Mouse (Mus musculus): ENCODE results near the gene Tcf20. TPM values are rescaled to one million over a fixed set of nuclear protein-coding genes. Genes with fewer than 3 reads are reported as not detected.

Gene Tcf20
- total RNA-seq, 2 experiments from 2014 or later, result 28.9 to 33.6 TPM

GRCm38 (mm10) chr15:82924679-82925425 lies 62.8 kb downstream of the Tcf20 start:
- no peak overlapping the region for H3K4me3 ChIP-seq
- TF ChIP-seq CTCF (IDR thresholded peaks at IDR 0.05), result no peak
- H3K27ac ChIP-seq, result no peak overlapping the region
- intact Hi-C loops (cut with DNase I), result no loop called here
- no peak for DNase-seq

- intact Hi-C loops (cut with DNase I), result no loop called here
- TF ChIP-seq CTCF (IDR thresholded peaks at IDR 0.05), result no peak
- H3K27ac ChIP-seq, result no peak overlapping the region
- no peak for DNase-seq
- H3K4me3 ChIP-seq, result no peak overlapping the region
Measured at GRCm38 (mm10) chr15:82923531-82923930, 64.1 kb downstream of the Tcf20 start.

- no peak for DNase-seq
- peak; percentile 27; the same call in 1 of the 2 replicates for TF ChIP-seq CTCF (IDR thresholded peaks at IDR 0.05)
- no peak overlapping the region for H3K27ac ChIP-seq
- intact Hi-C loops (cut with DNase I), result no loop called here
- no peak overlapping the region for H3K4me3 ChIP-seq
Measured at GRCm38 (mm10) chr15:82922755-82923154, 64.9 kb downstream of the Tcf20 start.

GRCm38 (mm10) chr15:82922052-82922451 lies 65.6 kb downstream of the Tcf20 start:
- H3K4me3 ChIP-seq, result no peak overlapping the region
- DNase-seq, result peak; percentile 59
- no peak overlapping the region for H3K27ac ChIP-seq
- no peak for TF ChIP-seq CTCF (IDR thresholded peaks at IDR 0.05)
- intact Hi-C loops (cut with DNase I), result no loop called here

GRCm38 (mm10) chr15:82921559-82921958 lies 66.1 kb downstream of the Tcf20 start:
- no peak for TF ChIP-seq CTCF (IDR thresholded peaks at IDR 0.05)
- DNase-seq, result no peak
- Histone ChIP-seq H3K27ac (no peak overlapping the region), H3K4me3 (no peak overlapping the region)
- intact Hi-C loops (cut with DNase I), result no loop called here

GRCm38 (mm10) chr15:82920895-82921515 lies 66.7 kb downstream of the Tcf20 start:
- H3K27ac ChIP-seq, result no peak overlapping the region
- H3K4me3 ChIP-seq, result peak overlapping the region; percentile 49
- DNase-seq, result peak; percentile 58
- intact Hi-C loops (cut with DNase I), result no loop called here
- no peak for TF ChIP-seq CTCF (IDR thresholded peaks at IDR 0.05)

GRCm38 (mm10) chr15:82917965-82918364 lies 69.7 kb downstream of the Tcf20 start:
- TF ChIP-seq CTCF (IDR thresholded peaks at IDR 0.05), result peak; percentile 13; the same call in 1 of the 2 replicates
- Histone ChIP-seq H3K4me3 (no peak overlapping the region), H3K27ac (no peak overlapping the region)
- intact Hi-C loops (cut with DNase I), result no loop called here
- peak; percentile 10 for DNase-seq

- DNase-seq, result peak; percentile 37
- Histone ChIP-seq H3K27ac (no peak overlapping the region), H3K4me3 (no peak overlapping the region)
- TF ChIP-seq CTCF (IDR thresholded peaks at IDR 0.05), result no peak
- intact Hi-C loops (cut with DNase I), result no loop called here
Measured at GRCm38 (mm10) chr15:82917207-82917844, 70.3 kb downstream of the Tcf20 start.

GRCm38 (mm10) chr15:82914455-82914854 lies 73.2 kb downstream of the Tcf20 start:
- TF ChIP-seq CTCF (IDR thresholded peaks at IDR 0.05), result no peak
- no peak overlapping the region for H3K4me3 ChIP-seq
- intact Hi-C loops (cut with DNase I), result no loop called here
- no peak overlapping the region for H3K27ac ChIP-seq
- DNase-seq, result no peak

GRCm38 (mm10) chr15:82911965-82912337 lies 75.7 kb downstream of the Tcf20 start:
- no peak for DNase-seq
- no peak overlapping the region for H3K27ac ChIP-seq
- intact Hi-C loops (cut with DNase I), result no loop called here
- no peak for TF ChIP-seq CTCF (IDR thresholded peaks at IDR 0.05)
- H3K4me3 ChIP-seq, result peak overlapping the region; percentile 21; the same call in 1 of the 2 replicates

- Histone ChIP-seq H3K4me3 (peak overlapping the region; percentile 21; the same call in 1 of the 2 replicates), H3K27ac (no peak overlapping the region)
- no peak for TF ChIP-seq CTCF (IDR thresholded peaks at IDR 0.05)
- DNase-seq, result no peak
- intact Hi-C loops (cut with DNase I), result no loop called here
Measured at GRCm38 (mm10) chr15:82911001-82911964, 76.4 kb downstream of the Tcf20 start.

GRCm38 (mm10) chr15:82910596-82910995 lies 77.1 kb downstream of the Tcf20 start:
- Histone ChIP-seq H3K27ac (no peak overlapping the region), H3K4me3 (no peak overlapping the region)
- DNase-seq, result no peak
- intact Hi-C loops (cut with DNase I), result no loop called here
- TF ChIP-seq CTCF (IDR thresholded peaks at IDR 0.05), result no peak

Measured in gastrocnemius, adult 2 months (tissue).